Mouse (Mus musculus): ENCODE data around the gene Klf13.

Gene Klf13

DNA sequence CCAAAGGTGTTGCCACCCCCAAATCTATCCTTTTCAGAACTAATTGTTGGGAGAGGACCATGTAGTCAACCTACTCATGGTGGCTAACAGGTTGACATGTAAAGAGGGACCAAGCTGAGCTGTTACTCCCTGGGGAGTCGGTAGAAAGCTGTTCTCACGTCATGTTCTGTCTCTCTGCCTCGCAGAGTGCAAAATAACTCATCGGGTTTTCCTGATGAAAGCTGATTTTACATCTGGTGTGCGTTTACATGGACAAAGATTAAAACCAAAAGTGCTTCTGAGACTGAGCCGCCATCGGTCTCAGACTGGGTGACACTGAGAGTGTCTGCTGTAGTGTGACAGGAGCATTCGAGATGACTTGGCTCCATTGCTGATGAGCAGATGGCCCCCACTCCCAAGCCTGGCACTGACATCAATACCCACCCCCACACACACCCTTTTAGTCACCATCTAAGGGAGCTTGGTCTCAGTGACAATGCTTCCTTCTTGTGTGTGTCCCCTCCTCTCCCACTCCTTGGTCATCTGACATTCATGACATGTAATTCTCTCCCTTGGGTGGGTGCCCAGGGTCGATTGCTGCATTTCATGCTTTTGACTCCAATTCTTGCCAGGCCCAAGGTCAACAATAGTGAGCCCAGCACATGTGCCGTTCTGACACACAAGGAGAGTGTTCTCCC is 12.4 kb upstream of the Klf13 start:
- DNase-seq (ENCODE audit: extremely low spot score, low spot score), result no peak

GRCm38 (mm10) chr7:63949176-63949575 is 10.5 kb upstream of the Klf13 start:
- DNase-seq (ENCODE audit: extremely low spot score, low spot score), result no peak

DNA sequence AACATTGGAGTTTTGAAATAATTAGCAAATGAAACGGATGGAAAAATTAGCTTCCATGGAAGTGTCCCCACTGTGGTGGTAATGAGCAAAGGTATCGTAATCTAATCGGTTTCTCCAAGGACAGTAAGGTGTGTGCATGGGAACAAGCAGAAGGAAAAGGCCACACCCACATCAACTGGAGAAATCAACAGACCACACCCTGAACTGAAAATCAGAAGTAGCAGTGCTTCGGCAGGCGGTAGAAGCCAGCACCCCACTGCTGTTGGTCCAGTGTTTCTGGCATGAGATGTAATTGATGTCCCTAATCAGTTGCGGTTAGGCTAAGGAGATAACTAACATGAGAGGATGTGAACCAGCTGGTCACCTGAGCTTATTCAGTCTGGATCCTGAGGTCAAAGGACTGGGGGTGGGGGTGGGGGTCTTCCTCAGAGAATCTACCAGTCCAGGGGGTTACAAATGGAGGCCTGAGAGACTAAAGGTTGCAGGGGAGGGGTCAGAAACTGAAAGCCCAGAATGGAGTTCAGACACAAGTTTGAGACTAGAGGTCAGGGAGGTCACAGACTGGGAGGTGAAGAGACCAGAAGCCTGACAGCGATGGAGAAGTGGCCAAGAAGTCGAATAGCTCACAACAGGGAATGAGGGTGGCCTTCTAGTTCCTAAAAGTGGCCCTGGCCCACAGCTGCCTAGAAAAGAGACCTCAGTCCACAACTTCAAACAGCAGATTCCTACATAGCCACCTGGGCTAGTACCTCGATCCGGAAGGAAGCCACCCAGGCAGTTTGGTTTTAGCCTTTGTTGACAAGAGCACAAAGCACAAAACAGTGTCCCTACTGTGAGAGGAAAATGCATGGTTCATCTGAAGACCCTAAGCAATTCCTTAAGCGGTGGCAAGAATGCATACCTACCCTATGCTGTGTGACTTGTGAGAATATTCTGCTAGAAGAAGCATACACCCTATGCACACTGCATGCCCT is 9.1 kb upstream of the Klf13 start:
- DNase-seq (ENCODE audit: extremely low spot score, low spot score), result no peak

DNA sequence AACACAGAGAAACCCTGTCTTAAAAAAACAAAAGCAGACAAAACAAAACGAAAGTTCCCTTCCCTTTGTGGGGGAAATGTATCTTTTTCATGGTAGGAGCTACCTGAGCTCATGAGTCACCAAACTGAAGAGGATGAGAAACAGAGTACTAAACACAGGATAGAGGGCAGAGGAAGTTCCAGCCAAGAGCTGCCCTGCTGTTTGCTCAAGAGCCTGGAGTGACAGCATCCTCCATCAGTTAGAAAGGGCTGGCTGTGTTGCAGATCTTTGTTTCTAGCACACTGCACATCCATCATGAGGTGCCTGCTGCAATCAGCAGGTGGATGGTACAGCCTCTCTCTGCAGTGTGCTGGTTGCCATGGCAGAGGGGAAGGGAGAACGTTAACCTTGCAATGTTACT is 5.2 kb upstream of the Klf13 start:
- no peak for DNase-seq (ENCODE audit: extremely low spot score, low spot score)

DNA sequence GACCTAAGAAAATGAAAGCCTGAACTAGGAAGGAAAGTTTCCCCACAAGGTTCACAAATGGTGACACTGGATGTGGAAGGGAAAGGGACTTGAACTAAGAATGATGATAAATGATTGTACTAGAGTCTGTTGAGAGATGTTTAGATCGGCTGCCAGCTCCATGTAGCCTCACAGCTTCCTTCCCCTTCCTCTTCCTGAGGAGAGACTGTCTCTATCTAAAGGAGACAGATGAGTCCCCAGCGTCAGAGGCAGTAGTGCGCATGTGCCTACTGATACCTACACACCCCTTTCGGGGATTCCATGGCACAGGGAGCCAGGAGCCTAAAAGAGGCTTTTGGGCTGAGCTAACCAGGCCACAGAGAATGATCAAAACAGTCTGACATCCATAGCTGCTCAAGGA is 2.8 kb upstream of the Klf13 start:
- DNase-seq (ENCODE audit: extremely low spot score, low spot score), result no peak

DNA sequence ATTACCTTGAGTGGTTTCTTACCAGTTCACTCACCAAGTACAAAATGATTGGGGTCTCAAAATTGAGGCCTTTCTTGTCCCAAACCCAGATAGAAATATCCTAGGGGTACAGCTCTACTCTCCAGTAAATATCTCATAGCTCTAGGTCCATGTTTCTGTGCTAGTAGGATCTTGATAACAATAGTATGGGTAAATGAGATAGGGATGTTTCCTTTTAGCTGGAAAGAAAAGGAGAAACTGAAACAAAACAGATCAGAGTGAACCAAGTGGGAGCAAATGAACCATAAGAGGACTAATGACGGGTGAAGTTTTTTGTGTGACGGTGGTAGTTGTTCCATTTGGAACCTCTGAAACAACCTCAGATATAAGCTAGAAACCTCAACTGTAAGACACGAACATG is 2.3 kb upstream of the Klf13 start:
- DNase-seq (ENCODE audit: extremely low spot score, low spot score), result no peak

GRCm38 (mm10) chr7:63940321-63940720 is 1.6 kb upstream of the Klf13 start:
- no peak for DNase-seq (ENCODE audit: extremely low spot score, low spot score)

DNA sequence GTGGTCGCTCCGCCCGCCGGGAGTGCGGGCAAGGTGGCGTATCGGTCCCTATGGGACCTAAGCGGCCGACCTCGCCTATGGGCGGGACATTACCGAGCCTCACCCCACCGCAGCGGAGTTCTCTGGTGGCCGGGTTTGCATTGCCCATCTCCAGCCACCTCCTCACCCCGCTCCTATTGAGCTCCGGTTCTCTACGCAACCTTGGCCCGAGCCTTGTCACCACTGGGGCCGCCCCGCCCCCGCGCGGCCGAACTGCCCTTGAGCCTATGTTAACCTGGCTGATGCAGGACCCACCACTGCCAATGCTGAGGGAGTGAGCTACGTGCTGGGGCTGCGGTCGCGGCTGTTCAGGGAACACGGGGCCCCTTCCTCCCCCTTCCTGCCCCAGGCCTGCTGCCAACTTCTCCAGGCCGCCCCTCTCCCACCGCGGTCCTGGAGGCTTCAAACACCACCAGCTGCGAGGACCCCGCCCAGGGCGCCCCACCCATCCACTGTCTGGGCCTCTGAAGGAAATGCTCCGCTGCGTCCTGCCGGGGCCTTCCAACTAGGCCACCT is 759 bp upstream of the Klf13 start:
- DNase-seq (ENCODE audit: extremely low spot score, low spot score), result no peak

DNA sequence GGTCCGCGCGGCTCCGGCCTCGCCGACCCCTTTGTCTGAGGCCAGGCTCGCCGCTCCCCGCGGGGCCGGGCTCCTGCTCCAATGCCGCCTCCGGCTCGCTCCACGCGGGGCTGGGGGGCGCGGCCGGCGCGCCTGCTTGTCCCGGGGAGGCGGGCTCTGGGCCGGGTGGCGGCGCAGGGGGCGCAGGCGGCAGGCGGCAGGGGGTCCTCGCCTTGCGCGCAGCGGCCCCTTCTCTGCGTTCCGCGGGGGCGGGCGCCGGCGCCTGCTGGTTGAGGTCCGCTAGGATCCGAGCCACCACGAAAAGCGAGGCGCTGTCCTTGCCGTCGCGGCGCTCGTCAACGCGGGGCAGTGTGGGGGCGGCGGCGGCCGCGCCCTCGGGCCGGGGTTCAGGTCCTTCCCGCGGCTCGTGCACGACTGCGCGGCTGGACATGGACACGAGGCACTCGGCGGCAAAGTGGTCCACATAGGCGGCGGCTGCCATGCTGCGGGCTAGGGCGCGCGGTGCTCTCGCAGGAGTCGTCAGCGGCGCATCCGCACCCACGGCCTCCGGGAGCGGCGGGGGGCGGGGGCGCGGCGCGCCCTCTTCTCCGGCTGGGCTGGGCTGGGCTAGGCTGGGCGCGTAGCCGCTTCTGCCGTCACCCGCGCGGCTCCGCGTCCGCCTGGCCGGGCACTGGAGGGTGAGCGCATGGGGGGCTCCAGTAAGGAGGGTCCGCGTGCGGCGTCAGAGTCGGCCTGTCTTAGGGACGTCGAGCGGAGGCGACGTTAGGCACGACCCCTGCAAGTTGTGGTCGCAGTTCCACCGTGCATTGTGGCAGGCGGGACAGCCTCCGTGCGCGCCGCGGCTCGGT is 425 bp downstream of the Klf13 start:
- DNase-seq (ENCODE audit: extremely low spot score, low spot score), result peak; percentile 69

GRCm38 (mm10) chr7:63937236-63938065 is 1.3 kb downstream of the Klf13 start:
- DNase-seq (ENCODE audit: extremely low spot score, low spot score), result peak; percentile 72

DNA sequence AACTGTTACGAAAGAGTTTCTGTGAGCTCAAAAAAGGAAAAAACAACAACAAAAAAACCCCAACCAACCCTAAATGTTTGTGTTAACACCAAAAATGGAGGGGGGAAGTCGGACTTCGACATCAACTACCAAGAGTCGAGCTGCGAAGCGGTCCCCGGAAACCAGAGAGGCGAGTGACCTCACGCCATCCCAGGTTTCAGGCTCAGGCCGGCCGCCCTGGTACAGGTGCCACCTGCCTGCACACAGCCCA is 1.8 kb downstream of the Klf13 start:
- DNase-seq (ENCODE audit: extremely low spot score, low spot score), result no peak

- peak; percentile 62 for DNase-seq (ENCODE audit: extremely low spot score, low spot score)
Observed at GRCm38 (mm10) chr7:63936188-63936985, 2.3 kb downstream of the Klf13 start.

GRCm38 (mm10) chr7:63935809-63936187 is 2.9 kb downstream of the Klf13 start:
- DNase-seq (ENCODE audit: extremely low spot score, low spot score), result peak; percentile 22

DNA sequence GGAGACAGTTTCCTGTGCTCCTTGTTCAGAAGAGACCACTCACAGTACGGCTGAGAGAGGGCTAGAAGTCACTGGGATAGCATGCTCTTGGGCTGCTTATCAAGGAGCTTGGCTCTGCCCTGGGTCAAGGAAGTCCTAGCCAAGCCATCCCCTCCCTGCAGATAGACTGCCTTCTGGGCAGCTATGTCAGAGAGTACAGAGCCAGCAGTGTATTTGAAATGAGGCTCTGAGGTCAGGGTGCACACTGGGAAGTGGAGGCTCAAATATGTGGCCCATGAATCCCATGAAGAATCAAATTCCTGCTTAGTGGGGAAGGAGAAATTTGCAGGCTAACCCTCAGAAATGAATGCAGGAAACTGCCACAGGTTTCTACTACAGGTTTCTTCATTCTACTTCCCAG is 4.2 kb downstream of the Klf13 start:
- DNase-seq (ENCODE audit: extremely low spot score, low spot score), result no peak

DNA sequence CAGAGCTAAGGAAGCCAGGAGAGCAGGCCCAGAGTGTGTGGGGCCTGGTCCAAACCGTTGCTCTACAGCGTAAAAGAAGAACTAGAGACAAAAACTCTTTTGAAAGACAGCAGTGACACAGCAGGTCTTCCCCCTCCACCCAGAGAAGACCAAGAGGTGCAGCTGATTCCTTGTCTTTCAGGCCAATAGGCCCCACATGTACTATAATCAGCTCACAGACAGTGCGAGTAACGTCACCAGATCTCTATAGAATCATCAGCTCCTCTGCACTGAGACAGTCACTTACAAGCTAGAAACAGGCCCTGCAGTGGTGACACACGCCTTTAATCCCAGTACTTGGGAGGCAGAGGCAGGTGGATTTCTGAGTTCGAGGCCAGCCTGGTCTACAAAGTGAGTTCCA is 4.8 kb downstream of the Klf13 start:
- no peak for DNase-seq (ENCODE audit: extremely low spot score, low spot score)

- DNase-seq (ENCODE audit: extremely low spot score, low spot score), result no peak
Observed at GRCm38 (mm10) chr7:63932461-63932860, 6.3 kb downstream of the Klf13 start.

DNA sequence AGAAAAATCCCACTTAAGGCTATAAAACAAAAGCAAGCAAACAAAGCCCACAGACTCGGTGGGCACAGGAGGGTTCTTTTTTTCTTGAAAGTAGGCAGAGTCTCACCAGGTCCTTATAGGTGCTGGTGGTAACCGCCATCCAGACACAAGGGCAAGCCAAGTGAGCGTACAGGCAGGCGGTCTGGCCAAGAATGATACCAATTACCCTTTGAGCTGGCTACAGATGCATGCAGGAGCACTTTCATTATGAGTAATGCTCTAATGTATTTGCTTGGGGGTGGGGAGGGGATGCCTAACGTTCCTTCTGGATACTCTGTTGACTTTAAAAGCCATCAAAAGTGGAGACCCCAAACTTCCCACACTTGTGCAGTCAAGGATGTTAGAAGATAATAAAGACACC is 7.9 kb downstream of the Klf13 start:
- DNase-seq (ENCODE audit: extremely low spot score, low spot score), result no peak

- DNase-seq (ENCODE audit: extremely low spot score, low spot score), result no peak
Observed at GRCm38 (mm10) chr7:63930132-63930531, 8.6 kb downstream of the Klf13 start.

GRCm38 (mm10) chr7:63929080-63929479 is 9.6 kb downstream of the Klf13 start:
- no peak for DNase-seq (ENCODE audit: extremely low spot score, low spot score)

GRCm38 (mm10) chr7:63927121-63927520 is 11.6 kb downstream of the Klf13 start:
- no peak for DNase-seq (ENCODE audit: extremely low spot score, low spot score)
